Mouse (Mus musculus): ENCODE measurements around the gene Atp4a.

DNA sequence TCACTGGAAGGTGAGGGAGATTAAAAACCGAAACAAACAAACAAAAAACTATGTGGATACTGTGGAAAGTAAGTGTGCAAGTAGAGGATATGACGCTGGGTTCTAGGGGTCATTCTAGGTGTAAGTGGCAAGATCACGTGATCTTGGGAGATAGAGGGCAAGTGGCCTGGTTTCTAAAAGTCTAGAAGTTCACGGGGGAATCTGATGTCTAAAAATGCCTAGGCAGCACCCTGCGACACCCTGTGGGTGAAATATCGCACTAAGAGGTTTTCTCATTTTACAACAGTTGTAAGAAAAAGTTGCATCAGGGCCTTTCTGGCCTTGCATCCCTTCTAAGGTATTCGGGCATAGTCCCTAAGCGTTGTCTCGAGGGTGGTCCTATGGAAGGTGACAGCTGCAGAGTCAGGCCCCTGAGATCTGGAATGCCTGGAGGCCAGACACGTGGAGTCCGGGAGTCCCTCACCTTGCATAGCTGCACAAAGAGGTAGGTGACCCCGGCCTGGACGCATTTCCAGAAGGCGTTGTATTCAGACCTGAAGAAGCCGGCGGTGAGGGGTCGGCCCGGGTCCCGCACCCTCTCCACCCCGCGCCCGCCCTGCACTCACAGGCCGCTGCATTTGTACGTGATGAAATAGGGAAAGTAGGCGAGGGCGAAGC, 16.9 kb downstream of the Atp4a start:
- TF ChIP-seq GATA1 (IDR thresholded peaks at IDR 0.05; ENCODE audit: borderline replicate concordance, low read length) (no peak), FLI1 (IDR thresholded peaks at IDR 0.05; ENCODE audit: low read length) (no peak)
